Mouse (Mus musculus) stomach, embryonic 16.5 days (tissue): ENCODE data around the gene Bcl9l. TPM values are rescaled to one million over a fixed set of nuclear protein-coding genes. Genes with fewer than 3 reads are reported as not detected.

Experiments used
- ATAC-seq: fragments of 200-750 bp; cut with Nextera tagmentation; 2 replicates; pipeline ENCODE4 v1.8.0; 2017; ENCODE audit warnings: moderate number of reproducible peaks, moderate TSS enrichment; ENCODE audit not compliant: insufficient read depth, low FRiP score
- H3K27ac ChIP-seq: fragments of 300-500 bp; sonication (generic); 2 replicates; pipeline ENCODE4 v1.5.1; 2014; ENCODE audit warnings: low read length
- H3K27me3 ChIP-seq: fragments of 300-500 bp; sonication (generic); 2 replicates; pipeline ENCODE4 v1.6.1; 2014; ENCODE audit warnings: low read length, control low read depth, mixed read lengths; ENCODE audit not compliant: control insufficient read depth, insufficient read depth
- H3K36me3 ChIP-seq: fragments of 300-500 bp; sonication (generic); 2 replicates; pipeline ENCODE4 v1.6.1; 2014; ENCODE audit warnings: low read length; ENCODE audit not compliant: control insufficient read depth, insufficient read depth
- H3K4me1 ChIP-seq: fragments of 300-500 bp; sonication (generic); 2 replicates; pipeline ENCODE4 v1.6.1; 2014; ENCODE audit warnings: low read length, control low read depth, mixed read lengths; ENCODE audit not compliant: control insufficient read depth, insufficient read depth
- H3K4me2 ChIP-seq: fragments of 300-500 bp; sonication (generic); 2 replicates; pipeline ENCODE4 v1.6.1; 2014; ENCODE audit warnings: low read depth, low read length, mixed read lengths
- H3K4me3 ChIP-seq: fragments of 300-500 bp; sonication (generic); replicated peaks from 2 replicates; pipeline ENCODE4 v1.5.1; 2014; ENCODE audit warnings: mild to moderate bottlenecking, low read length
- H3K9ac ChIP-seq: fragments of 300-500 bp; sonication (generic); 2 replicates; pipeline ENCODE4 v1.6.1; 2014; ENCODE audit warnings: low read length
- H3K9me3 ChIP-seq: fragments of 300-500 bp; sonication (generic); replicated peaks from 2 replicates; pipeline ENCODE4 v1.6.1; 2016; ENCODE audit warnings: low read length, control low read depth; ENCODE audit not compliant: control insufficient read depth
- WGBS: fragments of 180-500 bp; shearing (Covaris S2); extraction: QIAGEN DNeasy Blood & Tissue Kit; methylation state at CpG from one replicate; pipeline ENCODE4 v1.1.7; 2014; 5-methylcytosine and 5-hydroxymethylcytosine counted together
- polyA plus RNA-seq: library from polyadenylated mRNA; unstranded; fragments of >200 nt; fragmentation: Nextera tagmentation; extraction: Ambion mirVana; gene quantifications from 2 replicates; pipeline ENCODE4 v1.2.1, GENCODE M21; 2015

The Bcl9l gene
- polyA plus RNA-seq, 1 experiment from 2014 or later: 10.6 TPM

DNA sequence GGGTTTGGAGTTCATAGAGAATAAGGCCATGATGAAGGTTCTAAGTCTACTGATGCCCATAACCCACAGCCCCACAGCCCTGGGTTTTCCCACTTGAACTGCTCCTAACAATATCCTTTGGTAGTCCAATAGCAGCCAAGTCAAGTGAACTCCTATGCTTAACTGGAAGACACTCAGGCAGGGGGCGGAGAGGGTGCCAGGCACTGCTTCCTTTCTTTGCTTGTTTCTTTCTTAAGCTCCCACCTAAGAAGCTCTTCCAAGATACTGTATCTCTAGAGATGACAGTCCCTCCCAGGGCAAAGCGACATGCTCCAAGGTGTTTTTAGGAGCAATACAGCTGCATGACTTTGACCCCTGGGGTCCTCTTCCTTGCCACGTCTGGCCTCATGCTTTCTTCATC lies 42.4 kb downstream of the Bcl9l start:
- H3K27ac ChIP-seq: no peak overlapping the region

DNA sequence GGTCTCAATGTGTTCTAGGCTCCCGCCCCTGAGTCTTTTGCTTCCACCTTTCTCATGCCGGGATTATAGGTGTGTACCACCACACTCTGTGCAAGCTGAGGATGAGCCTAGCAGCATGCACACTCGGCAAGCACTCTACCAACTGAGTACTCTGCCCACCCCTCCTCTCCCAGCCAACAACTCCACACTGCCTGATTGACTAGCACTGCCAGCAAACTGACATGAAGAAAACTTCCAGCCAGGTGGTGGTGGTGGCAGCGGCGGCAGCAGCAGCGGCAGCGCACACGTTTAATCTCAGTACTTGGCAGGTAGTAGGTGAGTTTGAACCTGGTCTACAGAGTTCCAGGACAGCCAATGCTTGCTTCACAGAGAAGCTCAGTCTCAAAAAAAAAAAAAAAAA lies 43.0 kb downstream of the Bcl9l start:
- ATAC-seq: no peak
- H3K9me3 ChIP-seq: no peaks in the 10 kb centered on the region
- H3K9ac ChIP-seq: no peak overlapping the region
- 80% methylated on average over 8 of the region's 8 CpGs for WGBS
- H3K4me1 ChIP-seq: no peaks in the 10 kb centered on the region
- H3K27me3 ChIP-seq: no peaks in the 10 kb centered on the region; the same call in 1 of the 2 replicates
- H3K27ac ChIP-seq: no peak overlapping the region
- no peak overlapping the region for H3K4me3 ChIP-seq
- no peak overlapping the region for H3K4me2 ChIP-seq
- no peaks in the 10 kb centered on the region for H3K36me3 ChIP-seq

More for the DNA sequence above, 42.4 kb downstream of the Bcl9l start:
- no peak overlapping the region for H3K4me3 ChIP-seq
- WGBS: 80% methylated on average over 3 of the region's 3 CpGs
- H3K9ac ChIP-seq: no peak overlapping the region
- no peaks in the 10 kb centered on the region for H3K9me3 ChIP-seq
- no peak overlapping the region for H3K4me2 ChIP-seq
- H3K27me3 ChIP-seq: no peaks in the 10 kb centered on the region; the same call in 1 of the 2 replicates
- no peaks in the 10 kb centered on the region for H3K4me1 ChIP-seq
- H3K36me3 ChIP-seq: no peaks in the 10 kb centered on the region
- ATAC-seq: no peak

DNA sequence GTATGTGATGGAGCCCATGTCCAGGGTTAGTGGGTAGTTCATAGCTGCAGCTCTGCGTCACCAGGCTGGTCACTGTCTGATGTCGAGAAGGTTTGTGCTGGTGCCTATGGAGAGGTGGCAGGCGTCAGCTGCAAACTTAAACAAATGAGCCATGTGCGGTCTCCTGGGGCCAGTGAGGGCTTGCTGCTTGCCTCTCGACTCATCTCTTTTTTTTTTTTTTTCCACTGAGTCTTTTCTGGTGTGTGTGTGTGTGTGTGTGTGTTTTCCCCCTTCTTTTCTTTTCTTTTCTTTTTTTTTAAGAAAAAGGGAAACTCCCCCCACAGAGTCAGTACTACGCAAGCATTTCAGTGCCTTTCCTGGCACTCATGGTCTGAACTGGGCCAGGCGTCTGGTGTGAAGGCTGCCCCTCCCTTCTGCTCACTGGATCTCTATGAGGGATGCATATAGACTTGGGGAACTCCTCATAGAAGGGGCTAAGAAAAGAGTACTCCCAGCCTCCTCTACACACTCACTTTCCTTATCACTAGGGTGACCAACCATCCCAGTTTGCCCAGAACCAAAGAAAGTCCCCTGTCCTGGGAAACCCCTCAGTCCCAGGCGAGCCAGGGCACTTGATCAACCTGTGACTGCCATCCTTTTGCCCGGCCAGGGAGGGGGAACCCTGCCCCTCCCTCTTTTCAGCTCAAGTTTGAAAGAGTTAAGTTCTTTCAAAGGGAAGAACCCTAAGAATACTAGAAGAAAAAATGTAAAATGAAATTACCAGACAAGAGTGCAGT lies 43.9 kb downstream of the Bcl9l start:
- WGBS: 48% methylated on average over 9 of the region's 9 CpGs
- H3K4me2 ChIP-seq: no peak overlapping the region
- H3K9me3 ChIP-seq: no peaks in the 10 kb centered on the region
- H3K4me3 ChIP-seq: no peak overlapping the region
- H3K9ac ChIP-seq: no peak overlapping the region
- no peak overlapping the region for H3K27ac ChIP-seq
- no peaks in the 10 kb centered on the region for H3K4me1 ChIP-seq
- no peaks in the 10 kb centered on the region for H3K36me3 ChIP-seq
- no peak for ATAC-seq
- no peaks in the 10 kb centered on the region; the same call in 1 of the 2 replicates for H3K27me3 ChIP-seq

DNA sequence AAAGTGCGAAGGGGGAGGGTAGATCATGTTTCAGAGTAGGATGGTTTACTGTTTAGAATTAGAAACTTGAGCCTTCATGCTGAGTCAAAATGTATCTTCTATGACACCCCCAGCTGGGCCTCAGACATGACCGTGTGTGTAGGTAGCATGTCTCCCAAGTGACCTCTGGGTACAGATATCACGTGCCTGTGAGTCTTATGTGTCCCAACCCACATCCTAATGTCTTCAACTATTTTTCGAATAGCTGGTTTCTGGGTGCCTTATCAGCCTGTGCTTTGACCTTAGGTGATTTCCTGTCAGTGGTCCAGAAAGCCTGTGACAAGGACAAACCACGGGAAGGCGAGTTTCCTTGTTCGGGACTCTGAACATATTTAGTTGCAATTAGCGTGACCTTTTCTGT lies 45.7 kb downstream of the Bcl9l start:
- 60% methylated on average over 8 of the region's 8 CpGs for WGBS
- H3K4me1 ChIP-seq: no peaks in the 10 kb centered on the region
- H3K27ac ChIP-seq: no peak overlapping the region
- H3K27me3 ChIP-seq: no peaks in the 10 kb centered on the region; the same call in 1 of the 2 replicates
- ATAC-seq: no peak
- no peaks in the 10 kb centered on the region; the same call in 1 of the 2 replicates for H3K9me3 ChIP-seq
- H3K4me2 ChIP-seq: no peak overlapping the region
- no peaks in the 10 kb centered on the region for H3K36me3 ChIP-seq
- H3K4me3 ChIP-seq: no peak overlapping the region
- no peak overlapping the region for H3K9ac ChIP-seq

DNA sequence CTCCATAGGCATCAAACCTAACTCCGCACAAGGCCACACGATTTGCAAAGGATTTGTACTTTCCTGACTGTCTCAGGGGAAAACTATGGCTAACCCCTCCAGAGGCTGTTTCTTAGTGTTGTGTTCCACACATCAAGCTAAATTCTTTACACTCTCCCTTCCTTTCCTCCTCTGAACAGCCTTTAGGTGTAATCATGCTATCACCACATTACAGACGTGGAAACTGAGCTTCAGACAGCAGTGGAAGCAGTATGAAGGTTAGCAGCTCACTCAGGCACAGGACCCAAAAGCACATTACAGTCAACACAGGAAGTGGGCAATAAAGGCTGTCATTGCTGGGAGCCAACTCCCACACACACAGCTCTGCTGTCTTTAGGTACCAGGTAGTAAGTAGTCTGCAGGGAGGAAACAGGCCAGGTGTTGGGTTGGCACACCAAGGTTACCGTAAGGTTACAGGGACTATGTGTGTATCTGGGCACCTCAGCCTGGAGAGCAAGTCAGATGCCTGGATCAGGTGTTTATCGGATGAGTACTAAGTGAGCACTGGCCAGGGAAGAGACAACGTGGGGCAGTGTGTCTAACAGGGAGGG lies 50.5 kb downstream of the Bcl9l start:
- H3K4me2 ChIP-seq: no peak overlapping the region
- ATAC-seq: no peak
- no peak overlapping the region for H3K27ac ChIP-seq
- H3K36me3 ChIP-seq: no peaks in the 10 kb centered on the region
- no peaks in the 10 kb centered on the region for H3K4me1 ChIP-seq
- H3K4me3 ChIP-seq: no peak overlapping the region
- 80% methylated on average over 6 of the region's 6 CpGs for WGBS
- H3K27me3 ChIP-seq: no peaks in the 10 kb centered on the region
- no peaks in the 10 kb centered on the region; the same call in 1 of the 2 replicates for H3K9me3 ChIP-seq
- no peak overlapping the region for H3K9ac ChIP-seq

DNA sequence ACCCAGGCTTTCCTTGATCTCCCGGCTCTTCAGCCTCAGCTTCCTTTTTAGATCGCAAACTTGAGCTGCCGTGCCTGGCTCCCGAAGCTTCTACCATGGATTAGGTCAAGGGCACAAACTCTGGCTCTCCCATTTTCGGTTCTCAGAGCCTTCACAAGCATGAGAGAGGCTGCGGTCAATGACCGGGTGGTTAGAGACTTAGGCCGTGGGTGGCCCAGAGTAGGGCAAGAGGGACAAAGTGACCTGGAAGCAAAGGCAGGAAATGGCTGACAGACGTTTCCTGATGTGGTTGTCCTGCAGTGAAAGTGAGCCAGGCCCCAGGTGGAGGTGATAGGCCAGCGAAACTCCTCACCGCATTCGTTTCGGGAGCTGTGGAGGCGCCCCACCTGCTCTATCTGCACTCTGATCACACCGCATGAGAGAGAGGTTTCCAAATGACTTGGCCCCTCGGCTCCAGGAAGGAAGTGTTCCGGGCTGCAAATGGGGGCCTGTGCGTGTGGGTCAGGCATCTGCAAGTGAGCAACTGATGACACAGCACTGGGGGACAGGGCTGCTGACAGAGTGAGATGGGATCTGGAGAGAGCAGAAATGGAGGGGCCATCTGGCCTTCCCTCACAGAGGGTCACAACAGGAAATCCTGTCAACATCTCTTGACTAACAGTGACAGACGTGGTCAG lies 55.1 kb downstream of the Bcl9l start:
- Histone ChIP-seq H3K9ac (no peak overlapping the region), H3K27ac (no peak overlapping the region), H3K4me1 (no peaks in the 10 kb centered on the region), H3K27me3 (no peaks in the 10 kb centered on the region), H3K9me3 (no peaks in the 10 kb centered on the region), H3K4me3 (no peak overlapping the region), H3K36me3 (no peaks in the 10 kb centered on the region), H3K4me2 (no peak overlapping the region)
- 53% methylated on average over 19 of the region's 19 CpGs for WGBS
- 0 out of 2 replicates have a peak, but pooled peaks have one; percentile 21 for ATAC-seq

DNA sequence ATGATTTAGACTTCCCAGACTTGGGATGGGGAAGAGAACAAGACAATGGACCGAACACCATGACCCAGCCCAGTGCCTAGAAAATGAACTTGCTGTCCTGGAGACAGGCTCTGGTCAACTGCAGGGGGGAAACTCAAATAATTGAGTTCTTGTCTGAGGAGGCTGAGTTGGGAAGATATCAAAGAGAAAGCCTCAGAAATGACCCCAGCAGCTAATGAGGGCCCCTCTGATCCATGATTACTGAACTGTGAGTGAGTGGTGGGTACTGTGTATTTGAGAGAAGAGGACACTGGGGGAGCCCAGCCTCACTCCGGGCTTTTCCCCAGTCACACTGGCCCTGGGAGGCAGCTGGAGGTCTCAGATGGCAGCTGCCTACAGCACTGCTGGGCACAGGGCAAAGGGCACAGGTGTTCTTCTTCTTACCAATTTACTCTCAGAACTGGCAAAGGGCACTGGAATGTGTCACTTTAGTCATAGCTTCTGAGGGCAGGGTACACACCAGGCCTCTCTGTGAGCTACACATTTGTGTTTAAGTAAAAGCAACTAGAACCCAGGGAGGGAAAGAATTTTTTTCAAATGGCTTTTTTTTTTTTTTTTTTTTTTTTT lies 57.3 kb downstream of the Bcl9l start:
- Histone ChIP-seq H3K4me1 (no peaks in the 10 kb centered on the region), H3K4me2 (no peak overlapping the region), H3K27me3 (no peaks in the 10 kb centered on the region), H3K27ac (no peak overlapping the region), H3K9me3 (no peaks in the 10 kb centered on the region), H3K9ac (no peak overlapping the region), H3K4me3 (no peak overlapping the region), H3K36me3 (no peaks in the 10 kb centered on the region)
- no peak for ATAC-seq
- 75% methylated on average over 2 of the region's 2 CpGs for WGBS

DNA sequence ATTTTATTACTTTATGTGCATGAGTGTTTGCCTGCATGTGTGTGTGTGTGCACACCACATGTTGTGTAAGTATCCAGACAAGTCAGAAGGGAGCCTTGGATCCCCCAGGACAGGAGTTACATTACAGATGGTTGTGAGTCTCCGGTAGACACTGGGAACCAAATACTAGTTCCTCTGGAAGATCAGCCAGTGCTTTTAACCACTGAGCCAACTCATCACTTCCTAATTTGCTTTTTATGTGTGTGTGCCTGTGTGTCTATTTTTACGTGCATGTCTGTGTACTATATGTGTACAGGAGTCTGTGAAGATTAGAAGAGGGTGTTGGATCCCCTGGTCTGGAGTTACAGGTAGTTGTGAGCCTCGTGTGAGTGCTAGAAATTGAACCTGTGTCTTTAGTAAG lies 58.1 kb downstream of the Bcl9l start:
- WGBS: 78% methylated on average over 3 of the region's 3 CpGs
- Histone ChIP-seq H3K4me2 (no peak overlapping the region), H3K9me3 (no peaks in the 10 kb centered on the region), H3K27ac (no peak overlapping the region), H3K9ac (no peak overlapping the region), H3K4me3 (no peak overlapping the region), H3K36me3 (no peaks in the 10 kb centered on the region), H3K4me1 (no peaks in the 10 kb centered on the region), H3K27me3 (no peaks in the 10 kb centered on the region)
- ATAC-seq: no peak

DNA sequence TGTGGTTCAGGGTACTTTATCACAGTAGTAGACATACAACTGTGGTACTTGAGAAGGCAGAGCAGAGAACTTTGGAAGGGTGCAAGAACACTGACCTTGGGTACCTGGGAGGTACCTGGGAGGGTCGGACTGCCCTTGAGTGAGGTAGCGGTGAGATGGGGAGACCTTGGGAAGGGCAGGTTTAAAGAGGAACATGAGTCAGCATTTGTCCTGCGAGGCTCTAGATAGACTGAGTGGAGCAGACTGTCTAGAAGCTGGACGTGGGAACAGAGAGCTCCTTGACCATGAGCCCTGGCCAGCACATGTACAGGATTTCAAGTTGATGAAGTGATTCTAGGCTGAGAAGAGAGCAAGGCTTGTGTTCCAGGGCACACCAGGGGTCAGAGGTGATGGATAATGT lies 59.7 kb downstream of the Bcl9l start:
- no peak for ATAC-seq
- H3K9me3 ChIP-seq: no peaks in the 10 kb centered on the region
- H3K4me1 ChIP-seq: no peaks in the 10 kb centered on the region
- no peaks in the 10 kb centered on the region for H3K27me3 ChIP-seq
- H3K36me3 ChIP-seq: no peaks in the 10 kb centered on the region
- no peak overlapping the region for H3K27ac ChIP-seq
- H3K9ac ChIP-seq: no peak overlapping the region
- no peak overlapping the region for H3K4me3 ChIP-seq
- WGBS: 66% methylated on average over 4 of the region's 4 CpGs
- no peak overlapping the region for H3K4me2 ChIP-seq
